Mouse (Mus musculus) spleen, adult 18-20 months (tissue): Measurements from ENCODE around the gene Wdr37.
A peak's percentile ranks its signal among the peaks of the same experiment; 100 is the strongest.
"Not testable (repeated sequence)": the region's sequence is repeated elsewhere in the genome, so short reads cannot be mapped to it uniquely, and the experiment has no call there.

Experiments used
- DNase-seq, 2 experiments: peaks; one replicate each; pipeline ENCODE4 v3.0.0; 2022; ENCODE audit warnings: mixed read lengths in 2 of 2

Wdr37 gene

DNA sequence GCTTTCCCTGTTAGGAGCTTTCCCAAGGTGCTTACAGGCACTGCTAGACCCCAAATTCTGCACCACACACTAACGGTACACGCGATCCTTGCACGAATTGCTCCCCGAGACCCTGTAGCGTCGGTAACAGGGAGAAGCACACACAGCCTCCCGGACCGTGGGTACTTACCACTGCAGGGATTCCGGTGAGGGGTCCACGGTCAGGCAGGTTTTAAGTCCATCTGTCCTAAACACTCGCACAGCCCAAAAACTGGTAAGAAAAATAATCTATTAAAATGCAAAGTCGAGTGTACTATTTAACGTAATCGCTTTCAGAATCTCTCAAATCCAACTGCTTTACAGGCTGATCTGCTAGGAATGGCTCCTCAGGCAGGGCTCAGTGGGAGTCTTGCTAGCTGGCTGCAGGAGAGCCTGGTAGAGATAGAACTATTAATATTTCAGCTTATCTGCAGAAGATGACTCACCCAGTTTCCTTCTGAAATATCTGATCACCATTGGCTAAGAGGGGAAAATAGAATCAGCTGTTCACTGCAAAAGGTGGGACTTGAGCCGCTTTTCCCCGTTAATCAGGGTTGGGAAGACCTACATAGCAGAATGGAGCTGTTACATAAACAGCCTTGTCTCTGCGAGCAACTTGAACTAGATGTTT is at the start of gene Wdr37:
Gene Wdr37 (minus strand): TSS at position 596 of the 649 bp plus-strand sequence.
- no peak for DNase-seq

DNA sequence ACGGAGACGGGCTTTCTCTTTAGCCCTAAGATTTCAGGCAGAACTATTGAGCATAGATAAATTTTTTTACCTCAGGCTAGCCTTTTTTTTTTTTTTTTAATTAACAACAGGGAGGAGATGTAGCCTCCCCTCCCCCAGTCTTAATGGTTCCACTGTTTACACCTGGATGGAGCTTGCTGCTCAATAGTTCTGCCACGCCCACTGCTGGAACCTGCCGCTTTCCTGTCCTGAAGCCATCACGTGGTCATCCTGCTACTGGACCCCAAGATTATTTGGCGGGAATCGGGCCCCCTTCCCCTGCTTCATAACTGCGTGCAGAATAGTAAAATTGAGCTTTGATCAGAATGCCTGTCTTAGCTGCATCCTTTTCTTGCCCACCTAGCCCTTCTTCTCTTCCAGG is 42.2 kb upstream of the Wdr37 start:
- DNase-seq, result not testable (repeated sequence)

DNA sequence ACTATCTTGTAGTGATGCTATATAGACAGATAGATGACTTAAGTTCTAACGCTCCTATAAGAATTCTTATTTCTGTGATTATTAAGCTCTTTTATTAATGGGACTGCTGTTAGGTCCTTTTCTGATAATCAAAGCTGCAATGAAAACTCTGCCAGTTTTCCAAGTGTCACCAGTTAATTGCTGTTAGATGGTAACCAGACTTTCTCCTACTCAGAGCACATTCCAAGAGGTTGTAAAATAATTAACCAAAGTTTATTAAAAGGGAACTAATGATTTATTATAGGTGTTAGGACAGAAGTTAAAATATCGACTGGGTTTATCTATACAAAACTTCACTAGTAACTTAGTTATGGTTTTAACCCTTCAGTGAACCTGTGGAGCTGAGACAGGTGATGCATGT is 34.3 kb upstream of the Wdr37 start:
- DNase-seq, result not testable (repeated sequence)

DNA sequence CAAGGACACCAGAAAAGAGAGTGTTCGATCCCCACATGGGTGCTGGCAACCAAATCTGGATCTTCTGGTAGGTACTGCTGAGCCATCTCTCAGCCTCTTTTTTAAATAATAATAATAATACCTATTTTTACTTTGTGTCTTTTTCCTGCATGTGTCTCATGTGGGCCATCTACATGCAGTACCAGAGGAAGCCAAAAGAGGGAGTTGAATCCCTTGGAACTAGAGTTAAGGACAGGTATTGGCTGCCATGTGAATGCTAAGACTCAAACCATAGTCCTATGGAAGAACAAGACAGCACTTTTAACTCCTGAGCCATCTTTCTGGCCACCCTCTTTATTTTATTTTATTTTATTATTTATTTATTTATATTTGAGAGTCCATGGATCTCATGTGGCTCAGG is 16.9 kb upstream of the Wdr37 start:
- DNase-seq, result no peak

DNA sequence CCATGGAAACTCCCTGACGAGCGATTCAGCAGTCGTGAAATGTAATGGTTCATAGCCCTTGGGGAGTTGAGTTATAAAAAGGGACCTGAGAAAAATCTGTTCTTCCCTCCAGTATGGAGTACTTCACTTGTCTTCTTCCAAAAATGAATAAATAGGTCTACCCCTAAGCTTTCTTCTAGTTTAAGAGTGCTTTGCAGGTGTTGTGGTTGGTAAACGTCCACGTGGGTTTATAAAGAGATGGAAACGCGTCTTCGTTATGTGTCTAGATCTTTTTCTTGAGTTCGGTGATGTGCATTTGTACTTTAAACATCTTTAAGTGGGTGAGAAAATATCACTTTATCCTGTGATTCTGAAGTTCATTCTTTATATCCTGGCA is 14.5 kb upstream of the Wdr37 start:
- no peak for DNase-seq

DNA sequence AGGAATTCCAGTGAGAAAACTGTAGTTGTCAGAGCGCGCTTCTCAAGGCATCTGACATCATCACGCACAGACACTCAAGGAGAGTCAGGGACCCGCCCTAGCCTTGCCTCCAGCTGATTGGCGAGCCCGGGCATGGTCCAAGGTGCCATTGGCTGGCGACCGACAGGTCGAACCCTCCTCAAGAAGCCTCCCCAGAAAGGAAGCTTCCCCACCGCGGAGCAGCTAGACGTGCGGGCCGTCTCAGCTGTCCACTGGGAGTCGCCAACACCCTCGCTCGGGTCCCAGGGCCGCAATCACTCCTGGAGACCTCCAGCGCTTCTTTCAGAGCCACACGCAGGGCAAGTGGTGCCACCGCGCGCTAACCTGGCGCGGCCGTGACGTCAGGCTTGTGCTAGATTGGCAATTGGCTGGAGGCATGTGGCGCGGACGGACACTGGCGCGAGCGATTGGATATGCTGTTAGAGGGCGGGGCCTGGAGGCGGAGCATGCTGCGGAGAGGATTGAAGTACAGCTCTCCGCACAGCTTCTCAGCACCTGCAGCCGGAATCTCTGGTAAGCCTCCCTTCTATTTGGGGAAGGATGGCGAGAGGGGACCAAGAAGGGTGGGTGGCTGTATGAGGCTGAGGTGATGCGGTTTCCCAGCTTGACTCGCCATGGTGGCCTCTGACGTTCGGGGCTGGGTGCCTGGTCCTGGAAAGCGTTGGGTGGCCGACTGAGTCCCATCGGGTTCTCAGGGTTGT is 13.9 kb upstream of the Wdr37 start, which contains the start of gene Idi1:
Gene Idi1 (plus strand): TSS at position 57 of the 740 bp plus-strand sequence.
- peak; percentile 91 to 95 for DNase-seq

DNA sequence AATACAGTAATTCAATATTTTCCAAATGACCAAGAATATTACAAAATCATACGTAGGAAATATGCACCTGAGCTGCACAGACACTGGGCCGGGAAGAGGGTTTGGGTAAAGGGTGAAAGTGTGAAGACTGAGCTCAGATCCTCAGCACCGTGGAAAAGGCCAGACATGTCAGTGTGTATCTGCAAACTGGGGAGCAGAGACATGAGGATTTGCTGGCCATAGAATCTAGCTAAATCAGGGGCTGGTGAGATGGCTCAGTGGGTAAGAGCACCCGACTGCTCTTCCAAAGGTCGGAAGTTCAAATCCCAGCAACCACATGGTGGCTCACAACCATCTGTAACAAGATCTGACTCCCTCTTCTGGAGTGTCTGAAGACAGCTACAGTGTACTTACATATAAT is 12.2 kb upstream of the Wdr37 start:
- DNase-seq, result not testable (repeated sequence)

DNA sequence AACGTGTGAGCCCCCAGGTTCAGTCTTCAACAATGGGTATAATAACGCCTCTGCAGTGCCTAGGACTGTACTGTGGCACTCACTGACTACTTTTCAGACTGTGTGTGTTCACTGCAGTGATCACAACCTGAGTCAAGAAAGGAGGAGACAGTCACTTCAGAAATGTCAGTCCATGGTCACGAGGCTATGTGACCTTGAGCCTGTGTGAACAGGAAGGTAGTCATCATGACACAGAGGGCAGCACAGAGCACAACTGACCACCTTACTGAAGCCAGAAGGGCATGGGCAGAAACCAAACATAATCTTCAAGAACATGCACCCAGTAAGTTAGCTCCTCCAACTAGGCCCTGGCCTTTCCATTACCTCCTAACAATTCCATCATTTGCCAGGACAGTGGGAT is 9.9 kb upstream of the Wdr37 start:
- DNase-seq, result no peak

DNA sequence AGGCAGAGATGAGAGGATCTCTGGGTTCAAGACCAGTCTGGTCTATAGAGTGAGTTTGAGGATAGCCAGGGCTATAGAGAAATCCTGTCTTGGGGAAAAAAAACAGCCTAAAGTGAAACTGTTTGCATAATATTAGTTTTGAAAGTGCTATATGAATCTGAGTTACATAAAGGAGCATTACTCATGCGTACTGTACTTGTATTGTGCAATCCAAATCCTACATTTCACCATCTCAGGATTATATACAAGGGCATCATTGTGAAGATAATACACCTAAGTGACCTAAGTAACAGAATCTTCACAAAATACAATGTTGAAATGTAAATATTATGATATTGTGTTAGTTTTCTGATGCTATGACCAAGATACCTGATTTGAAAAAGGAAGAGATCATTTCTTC is 2.1 kb upstream of the Wdr37 start:
- DNase-seq, result no peak

DNA sequence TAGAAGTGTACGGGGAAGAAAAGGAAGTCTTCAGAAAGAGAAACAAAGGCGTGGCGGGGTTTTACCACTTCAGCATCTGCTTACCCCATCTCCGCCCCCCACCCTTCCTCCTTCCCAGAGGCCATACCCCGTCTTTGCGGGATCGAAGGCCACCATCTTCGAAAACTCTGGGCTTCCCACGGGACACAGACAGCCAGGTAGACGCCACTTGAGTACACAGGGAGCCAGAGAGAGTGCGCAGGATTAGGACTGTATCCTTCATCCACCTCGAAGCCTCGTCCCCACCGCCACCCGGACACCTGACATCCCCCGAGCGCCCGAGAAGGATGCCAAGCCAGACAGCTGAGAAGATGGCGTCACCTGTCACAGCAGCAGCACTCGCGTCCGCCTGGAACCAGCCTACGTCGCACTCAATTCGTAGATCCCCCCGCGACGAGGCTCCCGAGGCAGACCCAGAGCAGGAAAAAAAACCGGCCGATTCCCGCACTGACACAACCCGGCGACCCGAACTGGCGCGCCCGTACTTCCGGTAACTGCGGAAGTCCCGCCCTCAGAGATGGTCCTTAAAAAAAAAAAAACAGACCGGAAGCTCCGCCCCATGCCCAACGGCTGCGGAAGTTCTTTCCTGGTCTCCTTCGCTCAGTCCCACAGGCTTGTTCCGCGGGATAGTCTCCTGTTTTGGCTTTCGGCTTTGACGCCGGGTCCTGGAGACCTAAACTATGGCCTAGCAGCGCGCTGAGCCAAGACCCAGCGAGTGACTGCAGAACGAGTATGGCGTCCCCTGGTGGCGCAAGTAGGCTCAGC is 997 bp downstream of the Wdr37 start:
- peak; percentile 77 to 82 for DNase-seq

DNA sequence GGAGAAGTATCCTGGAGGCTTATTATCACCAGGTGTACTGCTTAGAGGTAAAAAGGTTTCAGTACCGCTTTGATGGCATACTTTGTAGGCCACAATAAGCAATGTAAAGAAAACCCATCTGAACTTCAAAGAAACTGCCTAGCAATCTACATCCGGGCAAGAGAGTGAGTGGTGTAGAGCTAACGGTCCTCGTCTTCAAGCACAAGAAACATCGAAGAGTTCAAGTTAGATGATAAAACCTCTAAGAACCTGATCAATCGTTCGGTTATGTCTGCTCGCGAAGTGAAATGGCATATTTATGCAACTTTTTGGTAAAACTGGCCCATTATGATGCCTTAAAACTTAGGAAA is 1.6 kb downstream of the Wdr37 start:
- no peak for DNase-seq

DNA sequence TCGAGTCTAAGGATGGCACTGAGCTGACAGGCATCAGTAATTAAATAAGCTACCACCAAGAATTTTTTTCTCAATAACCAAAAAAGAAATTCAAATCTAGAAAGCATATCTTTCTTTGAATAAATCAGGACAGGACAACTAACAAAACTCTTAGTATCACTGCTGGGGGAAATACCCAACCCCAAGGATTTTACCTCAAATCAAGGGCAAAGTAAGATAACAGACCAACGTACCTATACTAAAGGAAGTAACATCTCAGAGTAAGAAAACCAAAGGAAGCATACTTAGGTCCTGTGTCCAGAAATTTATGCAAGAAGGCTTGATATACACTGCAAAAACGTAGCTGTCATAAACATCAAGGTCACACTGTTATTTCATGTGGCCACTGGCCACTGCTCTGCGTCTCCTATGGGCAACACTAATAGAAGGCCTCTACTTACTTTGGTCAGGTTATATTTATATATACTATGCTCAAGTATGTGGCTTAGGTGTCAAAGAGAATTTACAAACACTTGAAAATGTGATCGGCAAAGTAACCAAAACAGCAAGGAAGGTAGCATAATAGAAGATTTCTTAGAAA is 2.0 kb downstream of the Wdr37 start:
- DNase-seq, result no peak

DNA sequence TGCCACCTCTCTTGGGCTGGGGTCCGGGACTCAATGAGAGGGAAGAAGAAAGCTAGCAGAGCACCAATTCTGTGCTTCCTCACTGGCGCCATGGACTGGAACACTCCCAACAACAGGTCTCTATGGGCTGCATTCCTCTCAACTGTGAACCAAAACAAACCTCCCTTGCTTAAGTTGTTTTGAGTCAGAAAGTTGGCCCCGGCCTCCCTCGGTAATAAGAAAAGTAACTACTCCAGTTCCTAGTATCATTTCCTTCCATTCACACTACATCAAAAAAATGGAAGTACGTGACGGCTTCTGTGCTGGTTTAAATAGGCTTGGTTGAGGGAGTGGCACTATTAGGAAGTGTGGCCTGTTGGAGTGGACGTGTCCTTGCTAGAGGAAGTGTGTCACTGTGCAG is 5.1 kb downstream of the Wdr37 start:
- no peak for DNase-seq

DNA sequence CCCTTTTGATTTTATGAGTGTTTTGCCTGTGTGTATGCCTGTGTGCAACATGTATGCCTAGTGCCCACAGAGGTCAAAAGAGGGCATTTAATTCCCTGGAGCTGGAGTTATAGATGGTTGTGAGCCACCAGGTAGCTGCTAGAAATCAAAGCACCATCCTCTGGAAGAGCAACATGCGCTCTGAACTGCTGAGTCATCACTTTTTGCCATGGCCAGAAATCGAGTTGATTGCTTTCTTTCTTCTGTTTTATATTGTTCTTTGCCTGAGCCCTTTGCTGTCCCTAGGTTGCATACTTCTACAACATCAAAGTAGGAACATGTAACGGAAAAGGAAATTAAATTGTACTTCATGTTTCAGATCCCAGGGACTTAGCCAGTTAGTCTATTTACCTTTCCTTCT is 6.7 kb downstream of the Wdr37 start:
- DNase-seq, result no peak

DNA sequence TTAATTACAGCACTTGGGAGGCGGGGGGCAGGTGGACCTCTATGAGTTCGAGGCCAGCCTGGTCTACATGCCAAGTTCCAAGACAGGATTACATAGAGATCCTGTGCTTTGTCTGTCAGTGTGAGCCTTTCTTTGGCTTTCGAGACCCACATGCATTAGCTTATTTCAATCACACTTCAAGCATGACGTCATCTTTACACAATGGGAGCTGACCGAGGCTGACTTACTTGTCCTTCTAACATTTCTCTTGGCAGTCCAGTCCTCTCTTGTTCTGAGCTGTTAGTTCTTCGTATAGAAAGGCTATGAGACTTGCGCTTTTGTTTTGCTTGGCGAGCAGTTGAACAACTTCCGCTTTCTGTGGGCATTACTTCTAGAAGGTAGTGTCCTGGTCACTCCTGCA is 10.8 kb downstream of the Wdr37 start:
- DNase-seq, result no peak

DNA sequence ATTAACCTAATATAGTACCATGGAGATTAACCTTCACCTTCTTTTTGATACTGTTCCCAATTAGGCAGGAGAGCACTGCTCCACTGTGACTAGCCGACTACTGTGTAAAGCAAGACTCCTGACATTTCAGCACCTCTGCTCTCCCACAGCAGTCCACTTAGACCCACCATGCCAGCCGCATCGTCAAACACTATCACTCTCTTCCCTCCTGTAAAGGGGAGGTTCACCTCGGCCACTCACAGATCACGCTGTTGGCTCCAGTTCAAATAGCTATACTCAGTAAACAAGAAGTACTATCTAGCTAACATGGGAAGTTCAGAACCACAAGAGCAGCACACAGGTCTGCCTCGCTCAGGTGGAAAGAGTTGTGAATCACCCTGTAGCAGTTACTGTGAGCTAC is 13.3 kb downstream of the Wdr37 start:
- DNase-seq, result no peak

DNA sequence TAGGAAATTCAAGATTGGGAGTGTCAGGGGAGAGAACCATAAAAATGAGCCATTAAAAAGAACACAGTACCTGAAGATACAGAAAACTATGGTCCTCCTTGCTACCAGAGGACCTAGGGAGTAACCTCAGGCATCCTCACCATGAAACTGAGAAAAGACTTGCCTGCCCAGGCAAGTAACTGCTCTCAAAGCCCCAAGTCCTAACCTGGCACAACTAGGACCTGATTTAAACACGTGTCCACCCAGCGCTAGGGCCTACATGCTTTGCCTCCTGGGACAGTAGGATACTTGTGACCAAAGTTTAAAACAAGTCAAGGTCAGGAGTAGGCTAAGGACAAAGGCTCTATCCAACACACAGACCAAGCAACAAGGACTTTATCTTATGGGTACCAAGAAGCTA is 16.9 kb downstream of the Wdr37 start:
- DNase-seq, result no peak

DNA sequence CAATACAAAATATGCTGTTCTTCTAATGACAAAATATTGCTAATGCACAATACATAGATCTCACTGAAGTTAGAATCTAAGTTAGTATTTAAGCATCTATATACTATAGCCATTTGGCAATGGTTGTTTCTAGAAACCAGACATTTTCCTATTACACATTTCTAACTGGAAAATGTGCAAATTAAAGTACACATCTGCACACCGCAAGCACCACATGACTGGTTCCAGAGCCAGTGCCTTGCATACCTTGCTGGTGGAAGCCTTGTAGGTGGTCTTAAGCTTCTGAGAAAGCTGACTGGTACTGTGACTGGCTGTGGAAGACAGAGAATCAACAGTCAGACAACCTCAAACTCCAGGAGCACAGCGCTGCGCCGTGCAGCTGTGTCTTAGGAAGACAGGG is 18.3 kb downstream of the Wdr37 start:
- DNase-seq, result no peak

DNA sequence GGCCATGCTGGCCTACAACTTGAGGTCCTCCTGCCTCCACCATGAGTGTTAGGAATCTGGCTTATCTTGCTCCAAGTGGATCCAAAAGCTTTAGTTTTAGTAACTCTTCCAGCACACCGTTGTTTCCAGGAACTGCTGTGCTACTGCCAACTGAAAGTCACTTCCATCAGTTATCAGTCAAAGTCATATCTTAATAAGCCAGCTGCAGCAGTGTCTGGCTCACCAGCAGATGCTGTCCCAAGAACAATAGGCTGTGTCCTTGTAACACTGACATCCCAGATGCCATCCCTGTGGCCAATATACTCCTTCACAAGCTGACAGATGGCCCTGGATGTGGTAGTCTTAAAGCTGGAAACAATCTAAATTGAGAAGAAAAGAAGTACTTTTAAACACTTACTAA is 22.4 kb downstream of the Wdr37 start:
- no peak for DNase-seq

DNA sequence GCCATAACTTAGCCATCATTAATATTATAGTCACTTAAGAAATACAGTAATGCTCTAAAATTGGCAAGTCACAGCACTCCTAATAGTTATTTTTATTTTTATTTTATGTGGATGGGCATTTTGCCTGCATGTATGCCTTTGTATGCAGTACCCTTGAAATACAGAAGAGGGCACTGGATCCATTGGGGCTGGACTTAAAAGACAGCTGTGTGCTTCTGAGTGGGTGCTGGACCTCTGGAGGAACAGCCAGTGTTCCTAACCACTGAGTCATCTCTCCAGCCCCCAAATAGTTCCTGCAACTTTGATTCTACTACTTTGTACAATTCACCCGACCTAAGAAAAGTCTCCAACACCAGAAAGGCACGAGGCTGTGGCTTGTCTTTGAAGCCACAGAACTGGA is 24.0 kb downstream of the Wdr37 start:
- DNase-seq, result no peak

DNA sequence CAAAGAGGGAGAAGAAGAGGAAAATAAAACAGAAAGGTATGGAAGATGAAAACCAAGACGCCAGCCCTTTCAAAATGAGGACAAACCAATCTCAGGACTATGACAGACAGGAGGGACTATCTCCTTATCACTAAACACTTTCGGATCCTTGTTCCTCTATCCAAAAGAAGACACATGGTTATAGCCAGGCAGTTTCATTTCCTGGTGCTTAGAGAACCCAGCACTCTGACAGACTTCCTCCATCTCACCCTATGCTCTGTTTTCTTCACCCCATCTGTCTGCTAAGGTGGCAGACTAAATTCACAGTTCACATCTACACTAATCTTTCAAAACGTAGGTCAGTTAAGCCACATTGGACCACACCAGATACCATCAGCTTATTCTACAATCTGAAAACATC is 29.4 kb downstream of the Wdr37 start:
- no peak for DNase-seq

DNA sequence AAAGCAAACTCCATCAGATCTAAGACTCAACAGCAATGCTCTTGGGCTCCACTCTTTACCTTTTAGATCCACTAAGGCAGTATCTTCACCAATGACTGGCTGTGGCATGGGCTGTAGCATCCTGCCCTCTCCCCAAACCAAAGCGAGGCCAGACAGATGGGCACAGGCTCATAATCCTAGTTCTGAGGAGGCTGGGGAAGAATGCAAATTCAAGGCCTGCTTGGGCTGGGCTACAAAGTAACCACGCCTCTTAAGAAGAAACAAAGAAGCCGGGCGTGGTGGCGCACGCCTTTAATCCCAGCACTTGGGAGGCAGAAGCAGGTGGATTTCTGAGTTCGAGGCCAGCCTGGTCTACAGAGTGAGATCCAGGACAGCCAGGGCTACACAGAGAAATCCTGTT is 29.9 kb downstream of the Wdr37 start:
- DNase-seq, result not testable (repeated sequence)

DNA sequence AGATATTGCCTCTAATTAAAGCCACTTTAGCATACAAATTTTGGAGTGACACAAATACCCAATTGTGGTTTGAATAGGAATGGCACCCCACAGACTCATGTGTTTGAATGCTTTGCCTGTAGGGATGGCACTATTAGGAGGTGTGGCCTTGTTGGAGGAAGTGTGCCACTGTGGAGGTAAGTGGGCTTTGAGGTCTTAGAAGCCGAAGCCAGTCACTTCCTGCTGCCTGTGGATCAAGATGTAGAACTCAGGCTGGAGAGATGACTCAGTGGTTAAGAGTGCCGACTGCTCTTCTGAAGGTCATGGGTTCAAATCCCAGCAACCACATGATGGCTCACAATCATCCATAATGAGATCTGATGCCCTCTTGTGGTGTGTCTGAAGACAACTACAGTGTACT is 30.8 kb downstream of the Wdr37 start:
- DNase-seq, result no peak

DNA sequence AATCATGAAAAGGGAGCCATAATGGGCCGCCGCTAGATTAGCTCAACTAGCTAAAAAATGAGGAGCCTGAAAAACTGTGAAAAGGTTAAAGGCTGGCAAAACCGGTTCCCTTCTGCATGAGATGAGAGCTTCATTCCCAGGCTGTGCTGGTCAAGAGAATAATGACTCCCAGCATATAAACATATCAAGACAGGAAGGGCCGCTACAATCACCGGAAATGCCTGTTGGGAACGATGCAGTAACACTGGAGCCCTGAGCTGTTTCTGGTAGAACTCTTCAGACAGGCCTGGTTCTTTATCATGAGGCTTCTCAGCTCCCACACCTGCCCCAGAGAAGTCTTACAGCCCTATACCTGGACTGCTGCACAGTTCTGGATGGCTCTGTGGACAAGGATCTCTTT is 31.8 kb downstream of the Wdr37 start:
- no peak for DNase-seq
